Mouse (Mus musculus) adrenal gland, adult 2 months (tissue): ENCODE results near the gene 2700049A03Rik. TPM values are rescaled to one million over a fixed set of nuclear protein-coding genes. Genes with fewer than 3 reads are reported as not detected.
"Not testable (repeated sequence)": the region's sequence is repeated elsewhere in the genome, so short reads cannot be mapped to it uniquely, and the experiment has no call there.

Experiments
- DNase-seq: peaks from one replicate; pipeline ENCODE4 v3.0.0; 2021
- long read RNA-seq: library from polyadenylated mRNA; stranded (forward); transcript quantifications from one replicate; pipeline ENCODE4 v2.0.0, GENCODE M21; 2021
- polyA plus RNA-seq: library from polyadenylated mRNA; depleted of rRNA; stranded (reverse); fragments of >200 nt; gene quantifications from 2 replicates; pipeline ENCODE4 v1.2.3, GENCODE M21; 2012; rRNA removed
- total RNA-seq, 2 experiments: library from RNA; stranded (reverse); gene quantifications; 2 replicates each; pipeline ENCODE4 v1.2.3; 2021

Gene 2700049A03Rik
- total RNA-seq (1 to 10 TPM; 8.3 to 8.7 TPM), polyA plus RNA-seq (2.4 and 2.7 TPM in 2 replicates)
- long read RNA-seq, full-length matches to known transcripts = 3 of 3 reads
- long read RNA-seq, partial matches to known transcripts = 0 of 3 reads
- long read RNA-seq, other reads (novel, unspliced or antisense) = 0 of 3 reads

DNA sequence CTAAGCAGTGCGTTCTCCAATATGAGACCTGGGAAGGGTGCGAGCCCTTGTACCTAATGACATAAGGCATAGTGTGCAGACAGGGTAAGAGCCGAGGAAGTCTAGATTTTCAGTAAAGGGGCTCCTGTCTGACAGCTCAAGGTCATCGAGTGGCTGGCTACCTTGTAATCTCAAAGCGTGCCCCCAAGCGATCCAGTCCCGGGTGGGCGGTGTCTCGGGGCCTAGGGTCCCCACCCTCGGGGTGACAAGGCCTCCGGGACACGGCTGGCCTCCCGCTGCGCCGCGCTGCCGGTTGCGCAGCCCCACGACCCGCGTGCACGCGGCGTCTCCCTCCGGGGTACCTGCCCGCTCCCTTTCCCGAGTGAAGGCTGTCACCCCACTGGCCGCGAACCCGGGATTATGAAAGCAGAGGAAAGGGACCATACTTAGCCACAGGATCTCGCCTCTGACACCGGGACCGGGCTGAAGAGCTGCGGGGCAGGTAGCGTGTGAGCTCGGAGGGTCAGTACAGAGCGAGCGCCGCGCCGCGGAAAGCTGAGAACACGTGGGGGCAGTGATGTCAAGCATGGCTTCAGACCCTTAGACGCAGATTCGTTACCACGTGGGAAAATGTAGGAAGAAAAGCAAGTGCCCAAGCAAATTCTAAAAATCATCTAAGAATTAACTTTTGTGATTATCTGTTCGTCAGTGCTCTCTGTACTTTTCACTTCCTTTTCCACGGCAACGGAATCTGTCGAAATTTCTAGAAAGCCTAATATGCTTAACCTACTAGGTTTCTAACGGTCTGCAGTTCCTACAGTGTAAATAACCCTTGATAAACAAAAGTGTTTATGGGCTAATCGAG lies at the start of gene 2700049A03Rik, which contains the start of gene Timm9:
2700049A03Rik (plus strand) TSS at position 719 of the 844 bp plus-strand sequence.
Timm9 (minus strand) TSS at position 555 of the 844 bp plus-strand sequence.
- peak; percentile 87 for DNase-seq

DNA sequence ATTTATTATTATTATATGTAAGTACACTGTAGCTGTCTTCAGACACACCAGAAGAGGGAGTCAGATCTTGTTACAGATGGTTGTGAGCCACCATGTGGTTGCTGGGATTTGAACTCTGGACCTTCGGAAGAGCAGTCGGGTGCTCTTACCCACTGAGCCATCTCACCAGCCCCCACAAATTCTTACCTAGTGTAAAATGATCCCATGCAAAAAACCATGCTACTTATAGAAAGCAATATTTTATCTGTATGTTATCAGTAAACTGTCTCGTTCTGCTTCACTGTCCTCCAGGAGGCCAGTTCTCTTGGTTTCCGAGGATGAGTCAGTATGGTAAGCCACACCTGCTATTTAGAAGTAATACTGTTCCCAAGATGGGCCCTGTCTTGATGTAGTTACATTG lies 32.4 kb upstream of the 2700049A03Rik start:
- DNase-seq = not testable (repeated sequence)

DNA sequence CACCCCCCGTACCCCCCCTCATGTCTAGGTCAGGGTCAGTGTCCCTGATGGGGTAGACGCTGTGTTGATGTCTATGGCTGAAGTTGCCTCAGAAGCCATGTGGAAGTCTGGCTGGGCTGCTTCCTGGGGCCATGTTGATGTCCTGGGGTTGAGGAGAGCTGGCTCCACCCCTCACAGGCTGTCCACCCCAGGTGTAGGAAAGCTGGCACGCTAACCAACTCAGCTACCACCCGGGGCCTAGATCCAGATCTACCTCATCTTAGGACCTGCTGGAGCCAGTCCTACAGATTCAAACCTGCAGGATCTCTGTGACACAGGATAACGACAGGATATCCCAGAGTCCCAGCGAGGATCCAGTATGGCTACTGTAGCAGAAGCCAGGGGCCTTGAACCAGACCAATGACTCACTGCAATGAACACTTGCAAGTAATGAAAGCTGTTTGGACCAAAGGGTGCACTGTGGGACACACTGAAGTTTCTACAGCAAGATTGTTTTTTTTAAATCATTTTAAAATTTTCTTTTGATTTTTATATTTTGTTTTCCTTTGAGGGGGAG lies 29.4 kb upstream of the 2700049A03Rik start:
- DNase-seq = peak; percentile 74

DNA sequence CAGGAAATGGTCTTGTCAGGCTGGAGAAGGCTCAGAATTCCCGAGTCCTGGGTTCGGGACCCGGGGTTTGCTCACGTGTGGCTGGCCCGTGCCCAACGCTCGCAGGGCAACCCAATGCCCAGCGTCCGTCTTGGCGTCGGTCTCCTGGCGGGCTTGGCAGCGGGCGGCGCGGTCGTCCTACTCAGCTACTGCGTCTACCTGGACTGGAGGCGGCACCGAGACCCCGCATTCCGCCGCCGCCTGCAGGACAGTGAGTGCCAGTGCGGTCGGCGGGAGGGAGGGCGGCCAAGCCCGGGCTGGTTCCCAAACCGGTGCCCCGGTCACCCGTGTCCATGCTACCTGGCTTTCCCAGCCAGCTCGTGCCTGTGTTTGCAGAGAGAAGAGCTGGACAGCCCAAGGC lies 25.3 kb upstream of the 2700049A03Rik start, which contains the start of gene Tomm20l:
Tomm20l (plus strand) TSS at position 98 of the 400 bp plus-strand sequence.
- peak; percentile 77 for DNase-seq

DNA sequence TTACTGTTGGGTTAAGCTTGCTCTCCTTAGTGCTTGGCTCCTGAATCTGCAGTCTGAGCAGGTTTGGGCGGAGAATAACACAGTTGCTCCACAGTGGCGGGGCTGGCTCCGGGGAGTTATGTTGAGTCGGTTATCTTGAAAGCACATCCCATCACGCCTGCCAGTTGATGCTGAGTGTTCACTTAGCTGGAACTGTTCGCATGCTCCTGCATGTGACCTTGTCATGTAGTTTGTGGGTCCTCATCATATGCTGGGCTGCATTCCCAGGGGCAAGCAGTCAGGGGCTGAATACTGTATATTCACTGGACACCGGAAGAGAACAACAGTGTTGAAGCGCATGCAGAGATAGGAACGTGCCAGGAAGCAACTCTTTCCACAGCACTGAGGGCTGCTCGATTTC lies 23.6 kb upstream of the 2700049A03Rik start:
- no peak for DNase-seq

DNA sequence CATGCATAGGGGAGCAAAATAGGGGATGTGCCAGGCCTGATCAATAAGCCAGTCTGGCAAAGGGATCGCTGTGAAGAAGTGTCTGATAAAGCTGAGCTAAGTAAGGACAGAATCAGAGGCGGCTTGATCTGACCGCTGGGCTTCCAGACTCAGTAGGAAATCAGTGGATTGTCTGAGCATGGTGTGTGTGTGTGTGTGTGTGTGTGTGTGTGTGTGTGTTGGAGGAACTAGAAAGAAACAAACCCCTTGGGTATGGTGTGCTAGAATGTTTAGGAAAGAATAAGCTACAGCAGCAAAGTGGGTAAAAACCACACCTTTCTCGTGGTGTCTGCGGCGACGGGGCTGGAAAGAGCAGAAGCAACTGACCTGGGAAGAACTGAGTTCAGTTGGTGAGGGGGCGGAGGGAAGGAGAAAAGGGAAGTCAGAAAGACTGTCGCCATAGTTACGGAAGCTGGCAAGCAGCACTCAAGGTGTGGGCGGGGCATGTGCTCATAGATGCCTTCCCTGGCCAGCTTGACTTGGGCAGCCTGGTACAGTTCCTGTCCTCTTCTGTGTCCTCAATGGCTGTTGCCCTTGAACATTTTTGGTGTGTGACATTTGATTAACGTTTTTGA lies 22.9 kb upstream of the 2700049A03Rik start:
- DNase-seq = peak; percentile 79

DNA sequence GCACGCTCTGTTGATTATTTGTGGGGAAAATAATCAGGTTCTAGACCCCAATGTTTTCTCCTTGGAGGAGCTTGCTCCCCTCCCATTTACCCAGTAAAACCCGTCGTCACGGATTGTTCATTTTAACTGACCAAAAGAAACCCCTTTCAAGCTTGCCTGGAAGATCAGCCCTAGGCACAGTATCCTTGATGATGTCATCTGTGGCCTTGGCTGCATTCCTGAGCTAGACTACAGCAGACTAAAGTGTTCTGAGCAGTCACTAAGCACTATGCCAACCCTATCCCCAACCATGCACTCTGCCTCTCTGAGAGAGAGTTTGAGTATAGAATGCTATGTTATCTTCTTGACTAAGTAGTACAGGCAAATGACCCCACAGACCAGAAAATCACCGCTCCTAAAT lies 20.2 kb upstream of the 2700049A03Rik start:
- peak; percentile 87 for DNase-seq

DNA sequence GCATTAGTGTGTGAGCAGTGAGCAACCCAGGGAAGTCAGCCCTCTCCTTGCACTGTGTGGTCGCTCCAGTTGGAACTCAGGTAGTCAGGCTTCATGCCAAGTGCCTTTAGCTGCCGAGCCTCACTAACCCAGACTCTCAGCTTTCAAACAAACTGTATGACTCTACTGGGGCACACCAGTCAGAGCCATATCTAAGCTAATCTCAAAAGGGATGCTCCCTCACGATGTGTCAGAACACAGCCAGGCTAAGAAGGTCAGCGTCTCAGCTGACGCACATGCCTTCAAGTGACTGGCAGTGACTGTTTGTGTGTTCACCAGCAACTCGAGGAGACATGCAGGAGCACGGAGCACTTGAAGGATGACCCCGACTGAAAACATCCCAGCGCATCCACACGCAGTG lies 13.9 kb upstream of the 2700049A03Rik start:
- DNase-seq = no peak

DNA sequence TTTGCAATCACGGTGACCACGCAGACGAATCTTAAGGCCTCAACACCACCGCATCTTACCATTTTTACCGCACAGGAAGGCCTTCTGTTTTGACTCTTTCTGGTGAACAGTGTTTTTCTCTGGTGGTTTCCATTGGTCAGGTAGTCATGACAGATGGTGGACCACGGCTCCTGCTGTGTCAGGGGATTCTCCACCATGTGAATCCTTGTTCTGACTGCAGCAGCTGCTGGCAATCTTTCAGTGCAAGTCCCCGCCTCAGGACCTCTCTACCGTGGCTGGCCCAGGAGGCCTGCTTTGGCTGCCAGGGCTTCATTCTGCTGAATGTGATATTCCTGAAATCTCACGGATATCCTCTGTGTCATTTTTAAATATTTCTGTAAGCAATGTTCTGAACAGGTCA lies 13.4 kb upstream of the 2700049A03Rik start:
- DNase-seq = no peak

DNA sequence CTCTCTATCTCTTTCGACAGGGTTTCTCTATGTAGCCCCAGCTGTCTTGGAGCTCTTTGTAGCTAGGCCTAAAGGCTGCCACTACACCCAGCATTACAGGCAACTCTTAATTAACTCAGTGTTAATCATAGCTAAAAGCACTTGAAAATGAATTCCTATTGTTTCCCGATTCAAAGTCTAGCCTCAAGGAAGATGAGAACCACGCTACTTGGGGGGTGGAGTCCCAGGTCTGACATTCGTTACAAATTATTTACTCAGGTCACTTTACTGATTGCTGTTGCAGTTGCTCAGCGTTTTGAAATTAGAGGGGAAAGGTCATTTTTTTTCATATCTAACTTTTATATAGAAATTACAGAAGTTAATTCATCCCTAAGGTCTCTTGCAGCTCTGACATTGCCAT lies 1.1 kb upstream of the 2700049A03Rik start:
- DNase-seq = no peak

DNA sequence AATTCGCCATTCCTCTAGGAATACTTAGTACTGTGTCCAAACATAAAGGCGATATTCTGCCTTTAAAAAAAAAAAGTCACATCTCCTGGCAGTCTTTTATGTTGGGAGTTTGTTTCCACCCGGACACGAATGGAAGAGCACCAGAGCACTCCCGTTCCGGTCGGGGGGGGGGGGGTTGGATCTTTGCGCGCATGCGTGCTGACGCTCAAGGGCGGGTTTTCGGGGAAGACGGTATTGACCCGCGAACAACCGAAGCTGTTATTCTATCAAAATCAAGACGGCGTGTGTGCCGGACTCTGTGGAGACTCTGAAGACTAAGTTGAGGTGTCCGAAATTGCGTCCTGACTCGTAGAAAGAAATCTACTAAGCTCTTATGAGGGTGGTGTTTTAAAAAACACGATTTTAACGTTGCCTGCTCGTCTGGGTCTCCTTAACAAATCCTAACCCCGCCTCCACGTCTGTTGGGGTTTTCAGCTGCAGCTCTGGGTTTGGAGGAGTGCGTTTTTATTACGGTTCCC lies 385 bp downstream of the 2700049A03Rik start:
- DNase-seq = peak; percentile 87

DNA sequence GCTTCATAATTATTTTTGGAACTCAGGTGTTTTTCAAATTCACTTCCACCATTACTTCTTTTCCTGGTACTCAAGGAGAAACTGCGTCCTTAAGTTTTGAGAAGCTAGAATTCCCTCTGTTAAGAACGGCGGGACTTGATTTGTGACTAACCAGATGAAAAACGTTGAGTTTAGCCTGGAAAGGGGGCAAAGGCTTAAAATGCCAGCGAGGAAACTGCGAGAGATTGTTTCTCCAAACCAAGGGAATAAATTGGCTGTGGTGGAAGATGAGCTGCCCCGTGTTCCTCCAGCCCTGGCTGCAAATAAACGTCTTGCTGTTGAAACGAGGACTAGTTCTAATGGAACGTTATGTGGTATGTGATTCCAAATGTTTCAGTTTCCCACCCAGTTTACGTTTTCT lies 1.0 kb downstream of the 2700049A03Rik start:
- DNase-seq = no peak

DNA sequence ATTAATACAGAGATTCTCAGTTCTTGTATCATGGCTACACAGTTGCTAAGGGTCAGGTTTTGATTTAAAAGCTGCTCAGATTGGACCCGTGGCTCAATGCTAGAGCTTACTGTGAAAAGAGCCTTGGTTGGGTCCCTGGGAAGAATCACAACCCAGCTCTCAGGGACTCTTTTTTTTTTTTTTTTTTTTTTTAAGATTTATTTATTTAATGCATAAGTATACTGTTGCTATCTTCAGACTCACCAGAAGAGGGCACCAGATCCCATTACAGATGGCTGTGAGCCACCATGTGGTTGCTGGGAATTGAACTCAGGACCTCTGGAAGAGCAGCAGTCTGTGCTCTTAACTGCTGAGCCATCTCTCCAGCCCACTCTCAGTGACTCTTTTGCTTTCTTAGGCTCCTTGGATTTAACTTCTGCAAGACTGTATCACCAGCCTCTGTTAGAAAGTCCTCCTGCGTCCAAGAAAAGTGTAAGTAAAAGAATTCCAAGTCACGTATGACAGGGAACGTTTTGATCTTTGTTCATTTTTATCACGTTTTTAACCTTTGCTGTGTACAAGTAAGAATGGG lies 2.7 kb downstream of the 2700049A03Rik start:
- no peak for DNase-seq

DNA sequence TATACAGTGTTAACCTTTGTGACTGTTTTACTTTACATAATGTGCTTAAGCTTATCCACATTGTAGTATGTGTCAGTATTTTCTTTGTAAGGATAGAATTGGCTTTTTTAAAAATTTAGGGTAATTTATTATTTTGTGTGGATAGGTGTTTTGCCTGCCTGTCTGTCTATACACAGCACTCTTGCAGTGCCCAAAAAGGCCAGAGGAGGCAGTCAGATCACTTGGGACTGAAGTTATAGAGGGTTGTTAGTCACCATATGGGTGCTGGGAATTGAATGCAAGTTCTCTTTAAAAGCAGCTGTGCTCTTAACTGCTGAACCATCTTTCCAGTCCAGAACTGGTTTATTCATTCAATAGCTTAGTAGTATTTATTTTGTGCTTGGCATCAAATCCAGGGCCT lies 4.5 kb downstream of the 2700049A03Rik start:
- DNase-seq = no peak

DNA sequence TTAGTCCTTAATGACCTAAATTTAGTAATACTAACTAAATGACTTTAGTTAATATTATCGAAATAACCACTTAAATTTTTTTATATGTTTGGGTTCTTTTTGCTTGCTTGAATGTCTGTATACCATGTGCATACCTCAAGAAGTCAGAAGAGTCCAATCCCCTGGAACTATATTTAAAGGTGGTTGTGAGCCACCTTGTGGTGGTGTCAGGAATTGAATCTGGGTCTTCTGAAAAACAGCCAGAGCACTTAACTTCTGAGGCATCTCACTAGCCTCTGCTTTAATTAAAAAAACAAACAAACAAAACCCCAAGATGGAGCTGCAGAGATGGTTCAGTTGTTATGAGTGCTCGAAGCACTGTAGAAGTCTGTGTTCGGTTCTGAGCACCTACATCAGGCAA lies 11.0 kb downstream of the 2700049A03Rik start:
- peak; percentile 57 for DNase-seq

DNA sequence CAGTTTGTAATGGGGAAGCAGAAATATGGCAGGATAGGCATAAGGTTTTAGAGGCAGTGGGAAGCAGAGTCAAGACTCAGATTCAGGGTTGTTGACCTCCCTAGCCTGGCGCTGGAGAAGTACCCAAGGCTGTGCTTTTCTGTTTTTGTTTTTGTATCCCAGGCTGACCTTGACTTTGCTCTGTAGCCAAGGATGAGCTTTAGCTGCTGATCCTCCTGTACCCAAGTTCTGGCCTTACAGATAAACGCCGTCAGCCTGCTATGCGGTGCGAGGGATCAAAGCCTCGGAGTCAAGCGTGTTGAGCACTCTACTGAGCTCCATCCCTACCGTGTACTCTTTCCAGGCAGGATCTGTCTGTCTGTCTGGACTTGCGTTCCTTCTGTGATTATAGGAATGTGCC lies 12.2 kb downstream of the 2700049A03Rik start:
- peak; percentile 61 for DNase-seq

DNA sequence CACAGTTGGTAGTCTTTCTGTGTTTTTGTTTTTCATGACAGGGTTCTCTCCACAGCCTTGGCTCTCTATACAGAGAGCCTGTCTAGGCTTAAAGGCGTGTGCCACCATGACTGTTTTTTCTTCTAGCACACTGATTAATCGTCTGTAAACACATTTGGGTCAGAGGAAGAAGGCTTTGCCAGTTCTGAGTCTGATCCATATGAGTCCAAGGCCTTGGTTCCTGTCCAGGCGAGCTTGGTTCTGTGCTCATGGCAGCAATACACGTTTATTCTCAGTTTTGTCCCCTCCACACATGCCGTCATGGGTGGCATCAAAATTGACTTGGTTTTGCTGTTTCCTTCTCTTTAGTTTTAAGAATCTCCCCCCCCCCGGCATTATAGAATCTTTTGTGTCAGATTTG lies 12.8 kb downstream of the 2700049A03Rik start:
- peak; percentile 54 for DNase-seq

DNA sequence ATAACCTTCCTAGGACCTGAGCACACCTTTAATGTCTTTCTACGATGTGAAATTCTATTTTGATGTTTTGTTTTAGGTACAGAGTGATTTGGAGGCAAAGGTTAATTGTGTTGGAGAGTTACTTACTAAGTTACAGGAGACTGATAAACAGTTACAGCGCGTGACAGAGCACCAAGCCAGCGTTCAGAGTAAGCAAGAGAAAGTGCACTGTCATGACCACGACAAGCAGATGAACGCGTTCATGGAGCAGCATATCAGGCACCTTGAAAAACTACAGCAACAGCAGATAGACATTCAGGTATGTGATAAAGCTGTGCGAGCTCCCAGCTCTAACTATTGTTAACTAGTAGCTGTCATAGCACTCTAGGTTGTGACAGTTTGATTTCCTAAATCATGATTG lies 13.5 kb downstream of the 2700049A03Rik start:
- DNase-seq = no peak

DNA sequence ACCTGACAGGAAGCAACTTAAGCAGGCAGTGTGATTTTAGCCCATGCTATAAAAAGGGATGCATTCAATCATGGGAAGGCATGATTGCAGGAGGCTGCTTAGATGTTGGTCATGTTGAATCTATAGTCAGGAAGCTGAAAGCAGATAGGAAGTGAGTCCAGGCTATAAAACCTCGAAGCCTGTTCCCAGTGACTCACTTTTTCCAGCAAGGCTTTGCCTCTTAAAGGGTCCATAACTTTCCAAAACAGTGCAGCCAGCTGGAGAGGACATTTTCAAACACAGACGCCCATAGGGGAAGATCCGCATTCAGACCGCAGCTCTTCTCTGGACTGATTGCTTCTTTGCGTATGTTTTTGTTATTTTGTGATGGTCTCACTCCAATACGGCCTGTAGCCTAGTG lies 18.3 kb downstream of the 2700049A03Rik start:
- DNase-seq = no peak

DNA sequence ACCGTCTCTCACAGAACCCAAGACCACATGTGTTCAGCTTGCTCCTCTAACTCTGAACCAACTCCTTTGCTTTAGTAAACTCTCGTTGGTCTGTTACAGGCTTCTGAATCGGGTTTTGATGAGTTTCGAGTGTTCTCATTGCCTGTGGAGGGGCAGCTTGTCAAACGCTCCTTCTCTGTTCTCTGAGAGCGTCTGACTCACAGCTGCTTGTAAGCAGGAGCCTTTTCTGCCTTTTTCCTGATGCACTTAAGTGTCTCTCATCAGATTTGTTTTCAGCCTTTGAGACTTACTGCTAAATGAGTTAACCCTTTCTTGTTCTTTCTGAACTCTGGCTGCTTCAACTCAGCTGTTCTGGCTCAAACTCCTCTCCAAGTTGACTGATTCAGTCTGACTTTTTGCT lies 21.3 kb downstream of the 2700049A03Rik start:
- DNase-seq = no peak

DNA sequence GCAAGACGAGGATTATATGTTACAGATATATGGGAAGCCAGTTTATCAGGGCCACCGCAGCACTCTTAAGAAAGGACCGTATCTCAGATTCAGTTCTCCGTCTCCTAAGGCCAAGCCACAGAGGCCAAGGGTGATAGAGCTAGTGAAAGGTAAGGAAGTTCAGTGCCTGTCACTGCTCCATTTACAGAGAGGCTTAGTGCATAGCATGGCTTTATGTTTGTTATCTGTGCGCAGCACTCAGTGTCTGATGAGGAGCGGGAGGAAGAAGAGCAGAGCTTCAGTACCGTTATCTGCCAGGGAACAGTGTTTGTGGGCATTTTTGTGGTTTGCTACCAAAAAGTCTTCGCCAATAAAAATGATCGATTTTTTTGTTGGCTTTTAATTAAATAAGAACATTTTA lies 27.8 kb downstream of the 2700049A03Rik start:
- no peak for DNase-seq

DNA sequence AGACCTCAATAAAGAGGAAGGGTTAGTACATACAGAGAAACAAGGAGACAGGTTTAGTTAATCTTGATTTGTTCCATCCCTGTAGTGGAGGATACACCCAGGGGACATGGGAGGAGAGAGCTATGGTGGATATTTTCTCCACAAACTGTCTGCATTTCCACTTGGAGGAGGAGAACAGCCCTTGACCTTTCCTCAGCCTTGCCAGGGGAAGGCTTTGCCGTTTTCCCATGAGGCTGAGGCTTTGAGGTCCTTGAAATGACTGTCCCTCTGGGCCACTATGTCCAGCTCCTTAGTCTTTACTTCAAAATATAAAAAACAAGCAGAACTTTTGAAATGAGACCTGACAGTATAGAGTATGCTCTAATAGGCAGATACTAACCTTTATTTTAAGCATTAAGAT lies 33.3 kb downstream of the 2700049A03Rik start:
- DNase-seq = peak; percentile 68
